Mouse (Mus musculus) gastrocnemius, postnatal 10 days (tissue): Measurements from ENCODE around the gene Cenpj. TPM values are rescaled to one million over a fixed set of nuclear protein-coding genes. Genes with fewer than 3 reads are reported as not detected.

ENCODE experiments used
- DNase-seq: peaks from one replicate; pipeline ENCODE4 v3.0.0; 2021; ENCODE audit warnings: mixed read lengths
- long read RNA-seq, 2 experiments: library from polyadenylated mRNA; stranded (forward); transcript quantifications; one replicate each; pipeline ENCODE4 v2.0.0; 2021
- total RNA-seq, 2 experiments: library from RNA; stranded (reverse); gene quantifications; 2 replicates each; pipeline ENCODE4 v1.2.3; 2021

The Cenpj gene
- 1 to 10 TPM; 2.9 to 3.5 TPM for total RNA-seq
- long read RNA-seq, experiment 1, partial matches to known transcripts: 0 of 4 reads
- long read RNA-seq, experiment 1, other reads (novel, unspliced or antisense): 4 of 4 reads
- long read RNA-seq, experiment 2, partial matches to known transcripts: 0 of 5 reads
- long read RNA-seq, experiment 2, other reads (novel, unspliced or antisense): 5 of 5 reads

GRCm38 (mm10) chr14:56575416-56575815 lies at the start of gene Cenpj, which contains the start of gene Parp4:
Cenpj (minus strand) TSS chr14:56575425.
Parp4 (plus strand) TSS chr14:56575619.
- DNase-seq: peak; percentile 83

- no peak for DNase-seq
These were observed 45.2 kb upstream of the Cenpj start for GRCm38 (mm10) chr14:56620425-56620824.

GRCm38 (mm10) chr14:56617470-56617869 lies 42.2 kb upstream of the Cenpj start:
- DNase-seq: no peak

- DNase-seq: no peak
These were observed 38.0 kb upstream of the Cenpj start for GRCm38 (mm10) chr14:56613212-56613611.

- DNase-seq: no peak
These were observed 29.9 kb upstream of the Cenpj start for GRCm38 (mm10) chr14:56605136-56605535.

- no peak for DNase-seq
These were observed 29.2 kb upstream of the Cenpj start for GRCm38 (mm10) chr14:56604438-56604837.

GRCm38 (mm10) chr14:56602069-56602468 lies 26.8 kb upstream of the Cenpj start:
- DNase-seq: no peak

- DNase-seq: peak; percentile 65
These were observed 23.5 kb upstream of the Cenpj start for GRCm38 (mm10) chr14:56598759-56599158.

- no peak for DNase-seq
These were observed 19.6 kb upstream of the Cenpj start for GRCm38 (mm10) chr14:56594811-56595210.

- DNase-seq: no peak
These were observed 17.0 kb upstream of the Cenpj start for GRCm38 (mm10) chr14:56592191-56592590.

- no peak for DNase-seq
These were observed 7.1 kb upstream of the Cenpj start for GRCm38 (mm10) chr14:56582294-56582693.

GRCm38 (mm10) chr14:56581117-56581516 lies 5.9 kb upstream of the Cenpj start:
- DNase-seq: no peak

- no peak for DNase-seq
These were observed 3.8 kb upstream of the Cenpj start for GRCm38 (mm10) chr14:56579011-56579410.

- no peak for DNase-seq
These were observed 1.0 kb upstream of the Cenpj start for GRCm38 (mm10) chr14:56575969-56576901.

- no peak for DNase-seq
These were observed 2.7 kb downstream of the Cenpj start for GRCm38 (mm10) chr14:56572546-56572945.

- DNase-seq: peak; percentile 92
These were observed 3.7 kb downstream of the Cenpj start for GRCm38 (mm10) chr14:56571310-56572093.

- DNase-seq: no peak
These were observed 6.2 kb downstream of the Cenpj start for GRCm38 (mm10) chr14:56569041-56569440.

GRCm38 (mm10) chr14:56567476-56567875 lies 7.7 kb downstream of the Cenpj start:
- no peak for DNase-seq

GRCm38 (mm10) chr14:56559134-56559533 lies 16.1 kb downstream of the Cenpj start:
- DNase-seq: no peak

GRCm38 (mm10) chr14:56554716-56555115 lies 20.5 kb downstream of the Cenpj start:
- no peak for DNase-seq

- DNase-seq: no peak
These were observed 21.9 kb downstream of the Cenpj start for GRCm38 (mm10) chr14:56553331-56553730.

- DNase-seq: no peak
These were observed 22.3 kb downstream of the Cenpj start for GRCm38 (mm10) chr14:56552924-56553323.

GRCm38 (mm10) chr14:56550960-56551359 lies 24.3 kb downstream of the Cenpj start:
- no peak for DNase-seq
